15 mouse cellular contexts compared by ENCODE assay signal in genomic region chr6:143438272-143438591, GRCm38 (mm10).
DNase-seq lines count a peak whose midpoint lies in the region; ATAC-seq and TF ChIP-seq lines count a peak whose summit lies in the region.
"Had no signal": no experiment of that assay in that cellular context is flagged by ENCODE, and none has a peak within 500 bp of the region (broad histone marks: within the 10 kb centered on the region; RNA-seq: fewer than 3 reads in every experiment).

No protein-coding gene starts in this region.

- no peaks in the 10 kb centered on the region for H3K27me3 ChIP-seq in embryonic facial prominence, embryonic 11.5 days (ENCODE audit: control insufficient read depth, insufficient read depth, low read length)
- no peaks in the 10 kb centered on the region for H3K27me3 ChIP-seq in embryonic facial prominence, embryonic 10.5 days (replicated peaks; ENCODE audit: low read depth, poor library complexity, severe bottlenecking)
- no peaks in the 10 kb centered on the region for H3K27me3 ChIP-seq in midbrain, embryonic 14.5 days (ENCODE audit: control insufficient read depth, insufficient read depth, low read length)
- H3K27me3 ChIP-seq in midbrain, postnatal 0 days (ENCODE audit: insufficient read depth, low read length): no peaks in the 10 kb centered on the region
- H3K27me3 ChIP-seq in hindbrain, postnatal 0 days (ENCODE audit: insufficient read depth, low read length): no peaks in the 10 kb centered on the region
- no peaks in the 10 kb centered on the region for H3K27me3 ChIP-seq in midbrain, embryonic 16.5 days (ENCODE audit: control insufficient read depth, insufficient read depth, low read depth, low read length)
- H3K27me3 ChIP-seq: heart, embryonic 15.5 days had no signal

- 0 out of 2 replicates have a peak, but pooled peaks cover 3% of the 10 kb centered on the region for H3K4me1 ChIP-seq in embryonic facial prominence, embryonic 11.5 days (ENCODE audit: control insufficient read depth, insufficient read depth, low read length)
- peaks cover 18% of the 10 kb centered on the region for H3K4me1 ChIP-seq in embryonic facial prominence, embryonic 10.5 days
- peaks cover 14% of the 10 kb centered on the region; the same call in 1 of the 2 replicates for H3K4me1 ChIP-seq in midbrain, embryonic 14.5 days (ENCODE audit: control insufficient read depth, insufficient read depth, low read length)
- H3K4me1 ChIP-seq in midbrain, postnatal 0 days (ENCODE audit: insufficient read depth, low read length): peaks cover 9% of the 10 kb centered on the region; the same call in 1 of the 2 replicates
- H3K4me1 ChIP-seq in hindbrain, postnatal 0 days (ENCODE audit: insufficient read depth, low read length): 0 out of 2 replicates have a peak, but pooled peaks cover 3% of the 10 kb centered on the region
- H3K4me1 ChIP-seq in midbrain, embryonic 16.5 days (ENCODE audit: control insufficient read depth, insufficient read depth, low read length): peaks cover 11% of the 10 kb centered on the region
- H3K4me1 ChIP-seq: heart, embryonic 15.5 days had no signal

- H3K36me3 ChIP-seq in embryonic facial prominence, embryonic 11.5 days (replicated peaks; ENCODE audit: control insufficient read depth, insufficient read depth, low read depth, low read length): no peaks in the 10 kb centered on the region
- no peaks in the 10 kb centered on the region for H3K36me3 ChIP-seq in embryonic facial prominence, embryonic 10.5 days (replicated peaks)
- H3K36me3 ChIP-seq in midbrain, embryonic 14.5 days (ENCODE audit: control insufficient read depth, insufficient read depth, low read length): no peaks in the 10 kb centered on the region
- no peaks in the 10 kb centered on the region for H3K36me3 ChIP-seq in midbrain, postnatal 0 days (ENCODE audit: insufficient read depth, low read length)
- no peaks in the 10 kb centered on the region for H3K36me3 ChIP-seq in hindbrain, postnatal 0 days (ENCODE audit: insufficient read depth, low read length)
- H3K36me3 ChIP-seq in midbrain, embryonic 16.5 days (ENCODE audit: control insufficient read depth, insufficient read depth, low read length): no peaks in the 10 kb centered on the region
- H3K36me3 ChIP-seq: heart, embryonic 15.5 days had no signal

- no peak for TF ChIP-seq CTCF in midbrain, postnatal 0 days (IDR thresholded peaks at IDR 0.05)
- no peak for TF ChIP-seq CTCF in hindbrain, postnatal 0 days (IDR thresholded peaks at IDR 0.05; ENCODE audit: low read depth)

- H3K4me2 ChIP-seq in embryonic facial prominence, embryonic 11.5 days (ENCODE audit: low read depth, low read length): no peak overlapping the region
- peak overlapping the region; percentile 45; the same call in 1 of the 2 replicates for H3K4me2 ChIP-seq in midbrain, embryonic 14.5 days (ENCODE audit: low read length)
- no peak overlapping the region for H3K4me2 ChIP-seq in midbrain, postnatal 0 days (ENCODE audit: low read depth, low read length, poor library complexity, severe bottlenecking)
- H3K4me2 ChIP-seq in hindbrain, postnatal 0 days (ENCODE audit: low read depth, low read length): no peak overlapping the region
- H3K4me2 ChIP-seq in midbrain, embryonic 16.5 days (ENCODE audit: low read length): no peak overlapping the region
- H3K4me2 ChIP-seq: heart, embryonic 15.5 days; liver, embryonic 11.5 days had no signal

- 53% methylated on average over 5 of the region's 5 CpGs for WGBS in embryonic facial prominence, embryonic 11.5 days
- WGBS in embryonic facial prominence, embryonic 10.5 days: 70% methylated on average over 5 of the region's 5 CpGs
- WGBS in midbrain, embryonic 14.5 days: 70% methylated on average over 5 of the region's 5 CpGs
- 60% methylated on average over 5 of the region's 5 CpGs for WGBS in midbrain, postnatal 0 days
- WGBS in hindbrain, postnatal 0 days: 53% methylated on average over 5 of the region's 5 CpGs
- 58% methylated on average over 5 of the region's 5 CpGs for WGBS in midbrain, embryonic 16.5 days

- DNase-seq in embryonic facial prominence, embryonic 11.5 days (ENCODE audit: low spot score): peak; percentile 67
- no peak for DNase-seq in embryonic facial prominence, embryonic 10.5 days (ENCODE audit: low spot score)
- no peak for DNase-seq in midbrain, embryonic 14.5 days
- no peak for DNase-seq in midbrain, postnatal 0 days (ENCODE audit: low spot score)
- peak; percentile 34 for DNase-seq in hindbrain, postnatal 0 days (ENCODE audit: low spot score)
- no peak for DNase-seq in neural tube, embryonic 10.5 days (ENCODE audit: extremely low spot score, low spot score)
- DNase-seq in MN1 (ENCODE audit: low spot score): no peak
- DNase-seq: kidney, adult 8-10 months; right cerebral cortex, postnatal 25 days; thymus, postnatal 36 days had no signal

- H3K4me3 ChIP-seq in embryonic facial prominence, embryonic 11.5 days (ENCODE audit: low read depth, low read length): no peak overlapping the region
- no peak overlapping the region for H3K4me3 ChIP-seq in embryonic facial prominence, embryonic 10.5 days
- H3K4me3 ChIP-seq in midbrain, embryonic 14.5 days (replicated peaks; ENCODE audit: low read depth, low read length): no peak overlapping the region
- no peak overlapping the region for H3K4me3 ChIP-seq in midbrain, postnatal 0 days (ENCODE audit: low read depth, low read length)
- H3K4me3 ChIP-seq in hindbrain, postnatal 0 days (ENCODE audit: low read length): no peak overlapping the region
- H3K4me3 ChIP-seq in midbrain, embryonic 16.5 days (ENCODE audit: low read depth, low read length): no peak overlapping the region
- H3K4me3 ChIP-seq: heart, embryonic 15.5 days; megakaryocyte, embryonic 14.5 days had no signal

- ATAC-seq in embryonic facial prominence, embryonic 11.5 days (replicated peaks; ENCODE audit: insufficient number of reproducible peaks, low FRiP score, low TSS enrichment, low read depth): no peak
- ATAC-seq in midbrain, embryonic 14.5 days (ENCODE audit: low FRiP score, low TSS enrichment): peak; percentile 32; the same call in 1 of the 2 replicates
- no peak for ATAC-seq in midbrain, postnatal 0 days (ENCODE audit: low FRiP score)
- peak; percentile 24; the same call in 1 of the 2 replicates for ATAC-seq in hindbrain, postnatal 0 days
- peak; percentile 52 for ATAC-seq in midbrain, embryonic 16.5 days
- ATAC-seq: Patski had no signal

- H3K9me3 ChIP-seq in embryonic facial prominence, embryonic 11.5 days (replicated peaks; ENCODE audit: control insufficient read depth, low read length): no peaks in the 10 kb centered on the region
- no peaks in the 10 kb centered on the region for H3K9me3 ChIP-seq in embryonic facial prominence, embryonic 10.5 days
- H3K9me3 ChIP-seq in midbrain, embryonic 14.5 days (ENCODE audit: control insufficient read depth, low read length): no peaks in the 10 kb centered on the region
- H3K9me3 ChIP-seq in midbrain, postnatal 0 days (ENCODE audit: low read length): no peaks in the 10 kb centered on the region
- H3K9me3 ChIP-seq in hindbrain, postnatal 0 days (ENCODE audit: low read length): no peaks in the 10 kb centered on the region
- H3K9me3 ChIP-seq in midbrain, embryonic 16.5 days (replicated peaks; ENCODE audit: control insufficient read depth, low read length, poor library complexity, severe bottlenecking): no peaks in the 10 kb centered on the region
- H3K9me3 ChIP-seq: heart, embryonic 15.5 days; megakaryocyte, embryonic 14.5 days had no signal

- no peak overlapping the region for H3K9ac ChIP-seq in embryonic facial prominence, embryonic 11.5 days (replicated peaks; ENCODE audit: low read length)
- no peak overlapping the region for H3K9ac ChIP-seq in midbrain, embryonic 14.5 days (replicated peaks; ENCODE audit: low read length)
- no peak overlapping the region for H3K9ac ChIP-seq in midbrain, postnatal 0 days (replicated peaks; ENCODE audit: low read length, poor library complexity, severe bottlenecking)
- no peak overlapping the region for H3K9ac ChIP-seq in hindbrain, postnatal 0 days (replicated peaks; ENCODE audit: low read length)
- no peak overlapping the region for H3K9ac ChIP-seq in midbrain, embryonic 16.5 days (ENCODE audit: low read depth, low read length)
- H3K9ac ChIP-seq: heart, embryonic 15.5 days had no signal

- no peak overlapping the region for H3K27ac ChIP-seq in embryonic facial prominence, embryonic 11.5 days (replicated peaks; ENCODE audit: low read depth, low read length)
- H3K27ac ChIP-seq in embryonic facial prominence, embryonic 10.5 days (replicated peaks): no peak overlapping the region
- H3K27ac ChIP-seq in midbrain, embryonic 14.5 days (replicated peaks; ENCODE audit: low read depth, low read length): 0 out of 2 replicates have a peak overlapping the region, but pooled peaks have one; percentile 10
- H3K27ac ChIP-seq in midbrain, postnatal 0 days (ENCODE audit: low read depth, low read length): no peak overlapping the region
- peak overlapping the region; percentile 32; the same call in 1 of the 2 replicates for H3K27ac ChIP-seq in hindbrain, postnatal 0 days
- H3K27ac ChIP-seq in midbrain, embryonic 16.5 days (ENCODE audit: low read length): no peak overlapping the region
- H3K27ac ChIP-seq: heart, embryonic 15.5 days had no signal

Comparison
In these comparisons a context has a peak if more than half of its experiments do, and no peak if none do; other contexts are left out.
1. ATAC-seq: peak in midbrain, embryonic 14.5 days (single experiment), hindbrain, postnatal 0 days (single experiment) and midbrain, embryonic 16.5 days (single experiment); none in embryonic facial prominence, embryonic 11.5 days (single experiment) and midbrain, postnatal 0 days (single experiment).
2. DNase-seq: peak in embryonic facial prominence, embryonic 11.5 days (single experiment) and hindbrain, postnatal 0 days (single experiment); none in embryonic facial prominence, embryonic 10.5 days (single experiment), midbrain, embryonic 14.5 days (single experiment), midbrain, postnatal 0 days (single experiment), neural tube, embryonic 10.5 days (single experiment) and MN1 (single experiment).
3. H3K27ac ChIP-seq: peak in midbrain, embryonic 14.5 days (single experiment) and hindbrain, postnatal 0 days (single experiment); none in embryonic facial prominence, embryonic 11.5 days (single experiment), embryonic facial prominence, embryonic 10.5 days (single experiment), midbrain, postnatal 0 days (single experiment) and midbrain, embryonic 16.5 days (single experiment).